Mouse (Mus musculus) c-Kit-positive CD71-positive TER-119-positive erythroid progenitor cells, embryonic 14.5 days (primary cell): ENCODE data around the gene Mettl8.

ENCODE experiments used
- DNase-seq: peaks from one replicate; pipeline ENCODE4 v3.0.0-alpha.2; 2013; ENCODE audit warnings: low spot score

Mettl8 gene

DNA sequence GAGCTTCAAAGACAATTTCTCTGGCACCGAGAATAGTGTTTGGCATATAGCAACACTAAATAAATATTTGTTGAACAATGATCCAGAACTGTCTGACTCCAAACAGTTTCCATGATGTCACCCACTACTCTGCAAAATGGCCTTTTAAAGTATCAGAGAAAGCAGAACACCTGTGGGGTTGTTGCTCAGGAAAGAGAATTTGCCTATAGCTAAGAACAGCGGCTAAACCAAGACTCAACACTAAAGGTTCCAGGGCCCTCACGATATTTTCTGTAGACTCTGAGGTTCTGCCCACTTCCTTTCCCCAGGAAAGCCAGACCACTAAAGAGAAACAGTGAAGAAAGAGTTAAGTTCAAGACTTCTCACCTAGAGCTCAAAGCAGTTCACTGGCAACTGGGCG, 122.4 kb downstream of the Mettl8 start:
- no peak for DNase-seq

DNA sequence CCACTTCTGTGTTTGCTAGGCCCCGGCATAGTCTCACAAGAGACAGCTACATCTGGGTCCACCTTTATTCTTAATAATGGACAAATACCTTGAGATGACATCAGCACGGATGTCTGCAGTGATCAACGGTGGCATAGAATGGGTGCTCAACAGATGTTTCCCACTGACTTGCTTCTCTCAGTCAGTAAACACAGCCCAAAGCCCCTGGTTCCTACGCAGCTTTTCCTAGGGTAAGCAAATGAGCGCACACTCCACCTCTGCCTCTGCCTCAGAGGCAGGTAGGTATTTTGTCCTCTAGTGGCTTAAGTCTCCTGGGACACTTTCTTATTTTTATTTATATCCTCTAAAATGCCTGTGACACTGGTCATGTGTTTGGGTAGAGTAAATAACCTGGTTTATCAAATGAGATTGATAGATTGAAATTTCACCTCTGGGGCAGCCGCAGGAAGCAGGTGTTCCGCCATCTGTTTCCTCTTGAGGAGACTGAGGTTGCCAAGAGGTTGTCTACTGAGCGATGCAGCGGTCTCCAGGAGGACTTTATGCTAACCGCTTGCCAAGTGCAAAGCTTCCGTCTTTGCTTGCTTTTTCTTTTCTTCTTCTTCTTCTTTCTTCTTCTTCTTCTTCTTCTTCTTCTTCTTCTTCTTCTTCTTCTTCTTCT, 124.6 kb downstream of the Mettl8 start:
- no peak for DNase-seq

DNA sequence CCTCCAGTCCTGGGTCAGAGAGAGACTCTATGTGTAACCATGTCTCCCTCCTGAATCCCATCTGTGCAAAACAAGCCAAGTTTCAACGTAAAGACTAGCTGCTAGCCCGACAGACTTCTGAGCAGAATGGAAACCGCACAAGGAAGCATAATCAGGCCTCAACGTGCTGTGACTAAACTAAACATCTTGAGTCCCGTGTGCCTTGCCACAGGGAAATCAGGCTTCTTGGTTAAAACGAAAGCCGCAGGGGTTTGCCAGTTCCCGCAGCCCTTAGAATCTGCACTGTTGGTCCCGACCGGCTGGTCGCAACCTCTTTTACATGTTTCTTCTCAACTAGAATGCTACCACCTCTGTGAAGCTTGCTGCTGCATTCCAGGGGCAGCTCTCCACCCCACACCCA, 125.7 kb downstream of the Mettl8 start:
- DNase-seq, result no peak

DNA sequence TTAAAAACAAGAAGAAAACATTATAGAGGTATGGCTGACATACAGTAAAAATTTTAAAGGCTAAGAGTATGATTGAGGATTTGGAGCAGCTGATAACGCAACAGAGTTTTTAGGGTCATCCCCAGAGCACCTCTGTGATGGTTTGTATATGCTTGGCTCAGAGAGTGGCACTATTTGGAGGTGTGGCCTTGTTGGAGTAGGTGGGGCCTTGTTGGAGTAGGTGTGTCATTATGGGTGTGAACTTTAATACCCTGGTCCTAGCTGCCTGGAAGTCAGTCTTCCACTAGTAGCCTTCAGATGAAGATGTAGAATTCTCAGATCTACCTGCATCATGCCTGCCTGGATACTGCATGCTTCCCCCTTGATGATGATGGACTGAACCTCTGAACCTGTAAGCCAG, 131.3 kb downstream of the Mettl8 start:
- no peak for DNase-seq

DNA sequence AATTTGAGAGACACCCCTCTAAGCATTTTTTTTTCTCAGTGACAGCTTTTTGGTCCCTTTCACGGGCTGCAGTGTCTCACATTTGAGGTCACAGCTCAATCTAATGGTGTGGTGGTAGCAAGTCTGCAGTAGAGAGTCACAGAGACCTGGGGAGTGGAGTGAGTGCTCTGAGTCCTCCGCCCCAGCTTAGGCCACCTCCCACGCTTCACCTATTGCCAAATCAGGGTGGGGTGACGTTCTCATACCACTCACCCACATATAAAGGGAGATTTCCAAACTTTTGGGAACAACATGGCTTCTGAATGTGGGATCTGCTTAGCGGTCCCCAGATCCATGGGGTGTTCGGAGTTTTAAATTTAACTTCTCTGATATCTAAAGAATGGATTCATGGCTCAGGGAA, 132.6 kb downstream of the Mettl8 start:
- no peak for DNase-seq

DNA sequence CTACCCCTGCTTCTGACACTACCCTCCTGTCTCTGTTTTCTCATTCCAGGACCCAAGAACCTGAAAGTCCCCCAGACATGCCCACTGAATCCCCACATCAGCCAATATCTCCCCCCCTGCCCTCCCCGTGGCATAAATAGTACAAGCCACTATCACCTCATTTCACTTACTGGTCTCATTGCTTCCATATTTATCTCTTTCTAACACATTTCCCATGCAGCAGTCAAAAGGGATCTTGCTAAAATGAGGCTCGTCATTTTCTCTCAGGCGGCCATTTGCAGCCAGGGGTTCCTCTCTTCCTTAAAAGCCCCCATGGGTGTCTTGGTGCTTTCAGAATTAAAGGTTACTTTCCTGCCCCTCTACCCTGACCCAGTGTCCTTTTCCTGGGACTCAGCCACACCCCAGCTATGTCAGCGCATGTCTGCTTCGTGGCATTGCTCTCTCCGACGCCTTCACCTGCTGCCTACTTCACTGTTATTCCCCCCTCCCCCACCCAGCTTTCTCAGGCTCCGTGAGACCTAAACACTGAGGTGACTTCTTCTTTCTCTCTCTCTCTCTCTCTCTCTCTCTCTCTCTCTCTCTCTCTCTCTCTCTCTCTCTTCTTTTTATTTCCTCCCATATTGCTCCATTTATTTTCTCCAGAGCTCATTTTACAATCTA, 134.3 kb downstream of the Mettl8 start:
- peak; percentile 68 for DNase-seq

DNA sequence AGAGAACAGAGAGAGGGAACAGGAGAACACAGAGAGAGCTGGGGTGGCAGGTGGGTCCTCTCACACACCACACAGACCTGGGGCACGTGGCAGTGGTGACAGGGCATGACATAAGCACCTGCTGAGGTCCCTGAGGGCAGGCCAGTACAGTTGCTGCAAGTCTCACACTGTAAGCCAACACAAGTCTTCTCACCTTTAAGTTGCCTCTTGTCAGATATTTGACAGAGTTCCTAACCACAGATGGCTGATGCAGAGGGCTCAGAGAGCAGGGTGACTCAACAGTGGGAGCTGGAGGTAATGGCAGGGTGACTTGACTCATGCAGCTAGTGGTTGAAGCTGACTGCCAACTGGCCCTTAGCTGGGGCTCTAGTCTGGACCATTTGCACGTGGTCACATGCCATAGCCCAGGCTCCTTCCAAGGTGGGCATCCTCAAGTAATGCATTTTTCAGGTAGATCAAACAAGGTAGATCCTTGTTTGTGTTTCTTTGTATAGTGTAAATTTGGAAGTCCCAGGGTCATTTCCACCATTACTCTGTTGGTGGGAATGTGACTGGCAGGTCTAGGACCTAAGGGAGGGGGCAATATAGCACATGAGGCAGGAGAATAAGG, 135.4 kb downstream of the Mettl8 start:
- peak; percentile 47 for DNase-seq

DNA sequence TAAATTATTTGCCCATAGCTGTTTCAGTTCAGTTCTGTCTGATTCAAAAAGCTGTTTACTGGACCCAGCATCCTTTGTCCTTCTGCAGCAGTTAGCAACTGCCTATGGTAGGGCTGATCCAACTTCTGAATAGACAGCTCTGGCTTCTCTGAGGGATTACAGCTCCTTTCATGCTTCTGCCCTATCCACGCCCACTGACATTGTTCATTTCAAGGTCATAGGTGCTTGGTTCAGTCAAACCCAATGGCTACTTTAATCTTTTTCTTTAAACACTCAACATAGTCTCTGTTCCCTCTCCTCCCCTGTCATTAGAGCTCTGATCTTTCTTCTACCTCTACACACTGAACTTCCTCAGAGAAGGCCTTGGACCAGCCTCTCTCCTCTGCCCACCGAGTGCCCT, 136.9 kb downstream of the Mettl8 start:
- DNase-seq, result no peak
